Mouse (Mus musculus) G1E (cell line): ENCODE data around the gene Vsig8. TPM values are rescaled to one million over a fixed set of nuclear protein-coding genes. Genes with fewer than 3 reads are reported as not detected.

Experiments
- ATAC-seq: 2 replicates; pipeline ENCODE4 v1.8.0; 2016; ENCODE audit warnings: mild to moderate bottlenecking; ENCODE audit not compliant: insufficient number of reproducible peaks, poor library complexity, low FRiP score, severe bottlenecking; ENCODE audit errors: extremely low read depth
- DNase-seq: peaks from one replicate; pipeline ENCODE4 v3.0.0; 2012; ENCODE audit warnings: low spot score
- H3K27me3 ChIP-seq: 2 replicates; pipeline ENCODE4 v1.6.1; 2012; ENCODE audit warnings: mild to moderate bottlenecking, low read length, inconsistent platforms; ENCODE audit not compliant: insufficient read depth
- H3K36me3 ChIP-seq: replicated peaks from 2 replicates; pipeline ENCODE3; 2012; ENCODE audit warnings: mild to moderate bottlenecking, inconsistent platforms
- H3K4me1 ChIP-seq: 2 replicates; pipeline ENCODE4 v1.6.1; 2012; ENCODE audit warnings: low read depth, low read length, inconsistent platforms, mixed read lengths; ENCODE audit not compliant: insufficient read depth
- H3K4me3 ChIP-seq: 2 replicates; pipeline ENCODE4 v1.5.1; 2012; ENCODE audit warnings: low read depth, mild to moderate bottlenecking, inconsistent platforms, low read length, moderate library complexity, mixed read lengths
- H3K9me3 ChIP-seq: replicated peaks from 2 replicates; pipeline ENCODE4 v1.6.1; 2012; ENCODE audit warnings: inconsistent platforms
- CTCF ChIP-seq: IDR thresholded peaks from 2 replicates; pipeline ENCODE4 v1.5.1; 2012; ENCODE audit warnings: low read depth, low read length, inconsistent platforms, mixed read lengths
- GATA1 ChIP-seq: IDR thresholded peaks from 2 replicates; pipeline ENCODE4 v1.6.1; 2012; ENCODE audit warnings: borderline replicate concordance, low read length, inconsistent platforms, mixed read lengths
- GATA2 ChIP-seq: IDR thresholded peaks from 2 replicates; pipeline ENCODE4 v1.6.1; 2012; ENCODE audit warnings: low read depth, low read length, inconsistent platforms, borderline replicate concordance
- POLR2AphosphoS5 ChIP-seq: IDR thresholded peaks from 2 replicates; pipeline ENCODE4 v1.6.1; 2012; ENCODE audit warnings: low read depth, low read length, inconsistent platforms; ENCODE audit not compliant: insufficient replicate concordance
- TAL1 ChIP-seq: conservative IDR thresholded peaks from 2 replicates; pipeline ENCODE4 v1.6.1; 2012; ENCODE audit warnings: low read depth, low read length, inconsistent platforms, mixed read lengths
- polyA plus RNA-seq: library from polyadenylated mRNA; stranded (reverse); fragments of >175 nt; gene quantifications from 2 replicates; pipeline ENCODE4 v1.2.3, GENCODE M21; 2012
- total RNA-seq, 2 experiments: library from RNA; stranded (forward) in 1 of 2; stranded (reverse) in 1 of 2; fragments of 200-1000 nt in 1 of 2; fragments of >200 nt in 1 of 2; fragmentation: Nextera tagmentation in 1 of 2; gene quantifications; 2 replicates each; pipeline ENCODE4 v1.2.3; 2014 to 2017

Gene Vsig8
- total and polyA plus RNA-seq, 3 experiments: not detected

- TF ChIP-seq CTCF (no peak), GATA2 (no peak), POLR2AphosphoS5 (no peak), GATA1 (no peak), TAL1 (no peak)
- H3K9me3 ChIP-seq: no peaks in the 10 kb centered on the region
- no peak for DNase-seq
- H3K27me3 ChIP-seq: peaks cover 14% of the 10 kb centered on the region
- ATAC-seq: no peak
- H3K4me1 ChIP-seq: 0 out of 2 replicates have a peak, but pooled peaks cover 2% of the 10 kb centered on the region
- no peaks in the 10 kb centered on the region for H3K36me3 ChIP-seq
- H3K4me3 ChIP-seq: no peak overlapping the region
Observed at GRCm38 (mm10) chr1:172525971-172526370, 29.8 kb upstream of the Vsig8 start.

GRCm38 (mm10) chr1:172526380-172527081 is 29.2 kb upstream of the Vsig8 start:
- DNase-seq: no peak
- Histone ChIP-seq H3K36me3 (no peaks in the 10 kb centered on the region), H3K9me3 (no peaks in the 10 kb centered on the region), H3K27me3 (peaks cover 14% of the 10 kb centered on the region), H3K4me3 (no peak overlapping the region), H3K4me1 (0 out of 2 replicates have a peak, but pooled peaks cover 2% of the 10 kb centered on the region)
- ATAC-seq: peak; percentile 87
- no peak for TF ChIP-seq POLR2AphosphoS5
- TF ChIP-seq CTCF: no peak
- TF ChIP-seq GATA2: no peak
- no peak for TF ChIP-seq GATA1
- no peak for TF ChIP-seq TAL1

- Histone ChIP-seq H3K36me3 (no peaks in the 10 kb centered on the region), H3K4me3 (no peak overlapping the region), H3K9me3 (no peaks in the 10 kb centered on the region), H3K27me3 (peaks cover 14% of the 10 kb centered on the region), H3K4me1 (0 out of 2 replicates have a peak, but pooled peaks cover 2% of the 10 kb centered on the region)
- no peak for DNase-seq
- TF ChIP-seq TAL1 (no peak), CTCF (no peak), GATA1 (no peak), GATA2 (no peak), POLR2AphosphoS5 (no peak)
- no peak for ATAC-seq
Observed at GRCm38 (mm10) chr1:172527431-172527830, 28.3 kb upstream of the Vsig8 start.

GRCm38 (mm10) chr1:172528701-172529100 is 27.0 kb upstream of the Vsig8 start:
- Histone ChIP-seq H3K9me3 (no peaks in the 10 kb centered on the region), H3K4me1 (0 out of 2 replicates have a peak, but pooled peaks cover 2% of the 10 kb centered on the region), H3K4me3 (no peak overlapping the region), H3K27me3 (peaks cover 12% of the 10 kb centered on the region), H3K36me3 (no peaks in the 10 kb centered on the region)
- no peak for TF ChIP-seq GATA1
- no peak for TF ChIP-seq GATA2
- peak; percentile 36 for TF ChIP-seq CTCF
- no peak for TF ChIP-seq POLR2AphosphoS5
- no peak for TF ChIP-seq TAL1
- ATAC-seq (peak; percentile 37; the same call in 1 of the 2 replicates), DNase-seq (peak; percentile 28)

- no peak for DNase-seq
- Histone ChIP-seq H3K27me3 (peaks cover 11% of the 10 kb centered on the region), H3K4me1 (0 out of 2 replicates have a peak, but pooled peaks cover 2% of the 10 kb centered on the region), H3K9me3 (no peaks in the 10 kb centered on the region), H3K4me3 (no peak overlapping the region), H3K36me3 (no peaks in the 10 kb centered on the region)
- ATAC-seq: no peak
- no peak for TF ChIP-seq CTCF
- TF ChIP-seq TAL1: no peak
- no peak for TF ChIP-seq GATA2
- TF ChIP-seq GATA1: no peak
- no peak for TF ChIP-seq POLR2AphosphoS5
Observed at GRCm38 (mm10) chr1:172530544-172531220, 25.1 kb upstream of the Vsig8 start.

- Histone ChIP-seq H3K27me3 (peaks cover 5% of the 10 kb centered on the region), H3K36me3 (no peaks in the 10 kb centered on the region), H3K4me3 (no peak overlapping the region), H3K4me1 (no peaks in the 10 kb centered on the region), H3K9me3 (no peaks in the 10 kb centered on the region)
- DNase-seq (no peak), ATAC-seq (no peak)
- TF ChIP-seq GATA2: no peak
- no peak for TF ChIP-seq GATA1
- TF ChIP-seq POLR2AphosphoS5: no peak
- TF ChIP-seq TAL1: no peak
- TF ChIP-seq CTCF: no peak
Observed at GRCm38 (mm10) chr1:172532551-172532950, 23.2 kb upstream of the Vsig8 start.
